Mouse (Mus musculus) spleen, postnatal 14 days (tissue): Measurements from ENCODE around the gene Swap70.
"Not testable (repeated sequence)": the region's sequence is repeated elsewhere in the genome, so short reads cannot be mapped to it uniquely, and the experiment has no call there.

Experiments used
- DNase-seq, 2 experiments: peaks; one replicate each; pipeline ENCODE4 v3.0.0; 2021 to 2022; ENCODE audit warnings: low spot score in 2 of 2

The Swap70 gene

GRCm38 (mm10) chr7:110221586-110222481 is at the start of gene Swap70:
Gene Swap70, plus strand, starts transcription at chr7:110221711.
- peak; percentile 76 to 83 for DNase-seq

GRCm38 (mm10) chr7:110179208-110179607 is 42.3 kb upstream of the Swap70 start:
- no peak for DNase-seq

- DNase-seq, result no peak
These were observed 40.9 kb upstream of the Swap70 start for GRCm38 (mm10) chr7:110180613-110181012.

GRCm38 (mm10) chr7:110181446-110181845 is 40.1 kb upstream of the Swap70 start:
- DNase-seq, result no peak

- DNase-seq, result no peak
These were observed 36.9 kb upstream of the Swap70 start for GRCm38 (mm10) chr7:110184608-110185007.

GRCm38 (mm10) chr7:110189951-110190350 is 31.6 kb upstream of the Swap70 start:
- no peak for DNase-seq

GRCm38 (mm10) chr7:110193186-110193585 is 28.3 kb upstream of the Swap70 start:
- DNase-seq, result no peak

- no peak for DNase-seq
These were observed 24.3 kb upstream of the Swap70 start for GRCm38 (mm10) chr7:110197176-110197575.

- DNase-seq, result no peak
These were observed 19.6 kb upstream of the Swap70 start for GRCm38 (mm10) chr7:110201933-110202332.

GRCm38 (mm10) chr7:110204208-110204607 is 17.3 kb upstream of the Swap70 start:
- no peak for DNase-seq

- DNase-seq, result no peak
These were observed 13.2 kb upstream of the Swap70 start for GRCm38 (mm10) chr7:110208341-110208740.

- no peak for DNase-seq
These were observed 12.1 kb upstream of the Swap70 start for GRCm38 (mm10) chr7:110209422-110209821.

GRCm38 (mm10) chr7:110211025-110211424 is 10.5 kb upstream of the Swap70 start:
- no peak for DNase-seq

- DNase-seq, result no peak
These were observed 6.6 kb upstream of the Swap70 start for GRCm38 (mm10) chr7:110214882-110215281.

GRCm38 (mm10) chr7:110221051-110221585 is 393 bp upstream of the Swap70 start:
- no peak for DNase-seq

GRCm38 (mm10) chr7:110222583-110223182 is 1.2 kb downstream of the Swap70 start:
- DNase-seq, result no peak

GRCm38 (mm10) chr7:110223727-110224510 is 2.4 kb downstream of the Swap70 start:
- DNase-seq, result no peak

- no peak for DNase-seq
These were observed 5.0 kb downstream of the Swap70 start for GRCm38 (mm10) chr7:110226484-110226883.

- DNase-seq, result no peak
These were observed 8.5 kb downstream of the Swap70 start for GRCm38 (mm10) chr7:110229967-110230366.

- DNase-seq, result not testable (repeated sequence)
These were observed 9.6 kb downstream of the Swap70 start for GRCm38 (mm10) chr7:110231127-110231526.

GRCm38 (mm10) chr7:110236085-110236484 is 14.6 kb downstream of the Swap70 start:
- no peak for DNase-seq

- no peak for DNase-seq
These were observed 15.9 kb downstream of the Swap70 start for GRCm38 (mm10) chr7:110237451-110237836.
